Mouse (Mus musculus) mouse embryonic stem cell (cell line): ENCODE measurements at regions not wholly inside any gene's neighbourhood (a gene's known extent, or its start where the extent isn't known, plus 50 kb on each side); places are given as distances from the start of the nearest gene placed in this dataset.

ENCODE experiments used
- in situ Hi-C, 2 experiments: fragments of 300-500 bp; cut with MboI; formaldehyde crosslinking; loops; 1 replicate in 1 of 2; 3 replicates in 1 of 2; pipeline ENCODE4 v1.14.3; 2019 to 2020; ENCODE audit warnings: low sequenced_read_pairs in 2 of 2, low pct_unique_long_range_greater_than_20kb in 1 of 2, mixed read lengths in 1 of 2; ENCODE audit not compliant: unreplicated experiment in 1 of 2

- in situ Hi-C loops, result no loop called here
These were observed 65.7 kb downstream of the Polr2m start for GRCm38 (mm10) chr9:71420064-71420463.

DNA sequence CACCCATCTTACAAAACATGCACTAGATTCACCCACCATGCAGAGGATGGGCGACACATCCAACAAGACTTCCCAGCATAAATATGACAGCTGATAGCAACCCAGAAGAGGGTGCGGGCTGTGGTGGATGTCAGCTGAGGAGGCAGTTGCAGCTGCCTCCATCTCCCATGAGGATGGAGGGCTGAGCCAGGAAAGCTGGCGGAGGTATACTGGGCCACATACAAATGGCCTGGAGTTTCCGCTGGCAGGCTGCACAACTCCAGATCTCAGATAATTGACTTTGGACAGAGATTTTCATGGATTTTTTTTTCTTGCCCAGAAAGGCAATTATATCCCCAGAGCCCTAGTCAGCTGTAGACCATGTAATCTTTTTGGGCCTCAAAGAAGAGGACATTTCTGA, 67.2 kb downstream of the Polr2m start:
- in situ Hi-C loops, result no loop called here

DNA sequence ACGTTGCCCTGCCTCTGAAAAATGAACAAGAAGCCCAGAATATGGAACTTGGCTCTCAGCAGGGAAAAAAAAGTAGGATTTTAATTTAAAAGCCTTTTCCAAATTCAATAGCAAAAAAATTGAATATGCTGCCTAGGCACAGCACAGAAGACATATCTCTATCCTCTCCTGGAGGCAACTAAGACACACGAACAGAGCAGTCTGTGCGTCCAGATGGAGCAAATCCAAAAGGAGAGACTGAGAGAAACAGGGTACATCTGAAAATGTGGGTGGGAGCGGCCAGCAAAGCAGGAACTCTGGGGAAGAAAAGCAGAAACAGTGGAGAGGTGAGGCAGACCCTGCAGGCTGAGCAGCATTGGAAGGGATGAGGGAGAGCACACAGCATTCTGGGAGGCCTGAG, 68.5 kb downstream of the Polr2m start:
- in situ Hi-C loops, result no loop called here

DNA sequence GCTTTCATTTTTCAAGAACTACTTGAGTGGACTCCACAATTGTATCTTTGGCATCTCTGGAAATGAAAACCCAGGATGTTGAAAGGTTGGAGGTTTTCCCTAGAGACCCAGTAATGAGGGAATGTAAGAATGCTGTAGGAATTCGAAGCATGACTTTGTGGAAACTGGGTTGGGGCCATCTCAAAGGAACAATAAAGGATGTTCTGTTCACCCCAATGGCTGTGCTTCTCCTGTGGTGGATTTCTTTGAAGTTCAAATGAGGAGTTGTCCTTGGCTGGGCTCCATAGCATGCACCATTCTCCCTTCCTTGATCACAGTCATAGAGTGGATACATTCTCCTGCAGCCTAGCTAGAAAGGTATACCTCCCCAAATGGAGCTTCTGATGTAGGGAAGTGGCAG, 74.6 kb downstream of the Polr2m start:
- in situ Hi-C loops, result no loop called here

DNA sequence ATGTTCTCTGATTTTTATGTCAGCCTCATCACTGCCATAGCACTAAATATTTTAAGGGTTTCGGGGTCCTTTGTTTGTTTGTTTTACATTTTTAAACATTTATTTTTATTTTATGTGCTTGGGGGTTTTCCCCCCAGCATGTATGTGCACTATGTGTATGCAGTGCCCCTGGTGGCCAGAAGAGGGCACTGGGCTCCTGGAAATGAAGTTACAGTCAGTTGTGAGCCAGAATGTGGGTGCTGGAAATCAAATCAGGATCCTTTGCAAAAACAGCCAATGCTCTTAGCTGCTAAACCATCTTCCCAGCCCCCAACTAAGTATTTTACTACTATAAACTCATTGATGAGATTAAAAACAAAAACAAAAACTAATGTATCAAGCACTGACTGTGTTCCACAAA, 75.8 kb downstream of the Polr2m start:
- in situ Hi-C loops, result loop anchor here in 1 of 2 experiments (5.0 kb wide), 1 partner anchor 32 kb away; no protein-coding TSS in a partner anchor

GRCm38 (mm10) chr9:71408946-71409345, 76.8 kb downstream of the Polr2m start:
- in situ Hi-C loops, result loop anchor here in 1 of 2 experiments (5.0 kb wide), 1 partner anchor 33 kb away; no protein-coding TSS in a partner anchor

GRCm38 (mm10) chr9:71404396-71405135, 81.2 kb downstream of the Polr2m start:
- in situ Hi-C loops, result loop anchor here in 1 of 2 experiments (5.0 kb wide), 1 partner anchor 38 kb away; no protein-coding TSS in a partner anchor

- in situ Hi-C loops, result no loop called here
These were observed 84.1 kb downstream of the Polr2m start for GRCm38 (mm10) chr9:71401667-71402066.

GRCm38 (mm10) chr9:71399346-71399745, 86.4 kb downstream of the Polr2m start:
- in situ Hi-C loops, result no loop called here

GRCm38 (mm10) chr9:71396784-71397183, 89.0 kb downstream of the Polr2m start:
- in situ Hi-C loops, result no loop called here

- in situ Hi-C loops, result no loop called here
These were observed 95.5 kb downstream of the Polr2m start for GRCm38 (mm10) chr9:71390221-71390620.

GRCm38 (mm10) chr9:71387426-71387825, 98.3 kb downstream of the Polr2m start:
- in situ Hi-C loops, result no loop called here

GRCm38 (mm10) chr9:71383901-71384300, 101.8 kb downstream of the Polr2m start:
- in situ Hi-C loops, result no loop called here

DNA sequence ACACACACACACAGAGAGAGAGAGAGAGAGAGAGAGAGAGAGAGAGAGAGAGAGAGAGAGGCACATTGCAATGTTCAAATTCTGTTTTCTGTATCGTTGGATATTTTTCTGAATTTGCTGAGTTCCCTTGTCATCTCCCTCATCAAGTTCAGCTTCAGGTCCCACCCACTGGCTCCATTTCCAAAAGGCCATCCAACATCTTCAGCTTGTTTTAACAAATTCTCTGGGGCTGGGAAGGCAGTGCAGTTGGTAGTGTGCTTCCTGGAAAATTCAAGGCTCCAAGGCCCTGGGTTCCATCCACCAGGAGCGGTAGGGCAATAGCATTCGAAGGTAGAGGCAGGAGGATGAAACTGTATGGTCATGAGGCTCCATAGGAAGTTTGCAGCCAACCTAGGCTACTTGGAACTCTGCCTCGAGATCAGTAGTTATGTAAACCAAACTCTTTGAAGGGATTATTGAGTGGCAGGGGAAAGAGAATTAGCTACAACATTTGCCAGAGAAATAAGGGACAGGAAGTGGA, 105.9 kb downstream of the Polr2m start:
- in situ Hi-C loops, result no loop called here

GRCm38 (mm10) chr9:71369760-71370159, 116.0 kb downstream of the Polr2m start:
- in situ Hi-C loops, result no loop called here

DNA sequence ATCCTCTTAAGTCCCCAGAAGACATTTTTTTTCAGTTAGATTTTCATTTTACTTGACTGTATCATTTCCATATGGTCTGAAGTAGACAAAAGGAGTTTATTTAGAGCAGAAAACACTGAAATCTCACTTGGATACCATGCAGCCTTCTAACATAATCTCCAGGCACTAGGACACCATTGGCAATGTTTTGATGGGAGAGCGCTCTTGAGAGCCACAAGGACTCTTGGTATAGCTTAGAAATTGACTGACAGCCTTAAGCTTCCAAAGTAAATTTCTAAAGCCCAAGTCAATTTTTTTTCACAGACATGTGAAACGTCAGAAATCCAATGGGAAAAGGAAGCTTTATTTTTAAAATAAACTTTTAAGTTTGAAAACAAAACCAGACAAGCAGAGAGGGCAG, 116.5 kb downstream of the Polr2m start:
- in situ Hi-C loops, result no loop called here

- in situ Hi-C loops, result no loop called here
These were observed 119.2 kb downstream of the Polr2m start for GRCm38 (mm10) chr9:71366573-71366972.

GRCm38 (mm10) chr9:71365177-71365738, 120.5 kb downstream of the Polr2m start:
- in situ Hi-C loops, result no loop called here

- in situ Hi-C loops, result no loop called here
These were observed 121.6 kb downstream of the Polr2m start for GRCm38 (mm10) chr9:71364047-71364665.
